Mouse (Mus musculus) testis, adult 2 months (tissue): ENCODE measurements around the gene Snrnp25.

Experiments used
- CTCF ChIP-seq: fragments of 200-500 bp; IDR thresholded peaks from 2 replicates; pipeline ENCODE4 v1.5.1; 2012; ENCODE audit warnings: low read depth, mild to moderate bottlenecking, inconsistent platforms, low read length, moderate library complexity; ENCODE audit not compliant: control insufficient read depth, insufficient read depth, insufficient replicate concordance
- POLR2A ChIP-seq: fragments of 200-500 bp; IDR thresholded peaks from 2 replicates; pipeline ENCODE4 v1.6.1; 2012; ENCODE audit warnings: low read depth, mild to moderate bottlenecking, inconsistent platforms, low read length, moderate library complexity; ENCODE audit not compliant: control insufficient read depth

DNA sequence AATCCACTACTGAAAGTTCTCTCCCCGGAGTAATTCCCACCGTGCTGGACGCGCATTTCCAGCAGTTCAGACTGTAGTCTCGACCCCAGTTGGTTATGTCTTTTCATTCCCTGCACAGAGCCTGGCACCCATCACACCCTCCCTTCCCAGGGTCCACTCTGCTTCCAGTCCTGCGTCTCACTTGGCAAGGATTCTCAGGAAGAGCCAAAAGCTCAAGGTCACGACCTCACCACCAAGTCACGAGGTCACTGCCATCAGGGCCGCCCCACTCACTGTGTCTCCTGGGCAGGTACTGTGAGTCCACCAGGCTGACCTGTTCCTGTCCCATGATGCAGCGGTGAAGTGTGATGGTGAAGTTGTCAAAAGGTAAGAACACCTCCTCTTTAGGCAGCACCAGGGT lies 11.1 kb upstream of the Snrnp25 start:
- TF ChIP-seq POLR2A (no peak), CTCF (no peak)
